Mouse (Mus musculus): ENCODE measurements around the gene Gm3239. TPM values are rescaled to one million over a fixed set of nuclear protein-coding genes. Genes with fewer than 3 reads are reported as not detected.
"Not testable (repeated sequence)": the region's sequence is repeated elsewhere in the genome, so short reads cannot be mapped to it uniquely, and the experiment has no call there.

Gm3239 gene
- polyA plus RNA-seq (2012; ENCODE audit: insufficient read depth, insufficient read length, missing spikeins), result not detected in 2 replicates

GRCm38 (mm10) chr14:4663892-4664291 is at the start of gene Gm3239:
Gm3239 (plus strand) TSS chr14:4664192.
- H3K27ac ChIP-seq (ENCODE audit: insufficient read depth, low read depth, low read length); H3K4me3 ChIP-seq (ENCODE audit: insufficient read depth, low read length); H3K4me1 ChIP-seq (ENCODE audit: control insufficient read depth, insufficient read depth, low read length): not testable (repeated sequence)

DNA sequence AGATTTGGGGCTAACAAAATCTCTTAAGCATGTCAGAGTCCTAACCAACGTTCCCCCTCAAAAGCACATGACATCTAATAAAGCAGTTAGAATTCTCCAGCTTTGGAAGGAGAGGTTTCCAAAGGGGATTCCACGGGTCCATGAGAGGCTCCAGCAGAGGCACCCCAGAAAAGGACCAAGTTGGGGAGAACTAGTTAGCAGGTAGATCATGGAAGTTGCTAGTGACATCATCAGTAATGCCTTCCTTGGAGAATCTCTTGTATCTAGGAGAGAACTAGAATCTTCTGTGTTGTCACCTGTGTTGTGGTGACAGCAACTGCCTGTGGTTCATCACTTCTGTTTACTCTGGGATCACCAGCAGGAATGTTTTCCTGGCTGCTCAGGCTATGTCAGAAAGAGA is 31.9 kb upstream of the Gm3239 start, which contains the start of gene Gm8159:
Gm8159 (plus strand) TSS at position 301 of the 400 bp plus-strand sequence.
- H3K27ac ChIP-seq (ENCODE audit: insufficient read depth, low read depth, low read length); H3K4me3 ChIP-seq (ENCODE audit: insufficient read depth, low read length); H3K4me1 ChIP-seq (ENCODE audit: control insufficient read depth, insufficient read depth, low read length): not testable (repeated sequence)

GRCm38 (mm10) chr14:4649309-4649708 is 14.7 kb upstream of the Gm3239 start:
- not testable (repeated sequence) for H3K4me1 ChIP-seq (ENCODE audit: control insufficient read depth, insufficient read depth, low read length)

GRCm38 (mm10) chr14:4650324-4650723 is 13.7 kb upstream of the Gm3239 start:
- not testable (repeated sequence) for H3K4me3 ChIP-seq (ENCODE audit: insufficient read depth, low read length); H3K27ac ChIP-seq (ENCODE audit: insufficient read depth, low read depth, low read length); H3K4me1 ChIP-seq (ENCODE audit: control insufficient read depth, insufficient read depth, low read length)

More at GRCm38 (mm10) chr14:4649309-4649708, 14.7 kb upstream of the Gm3239 start:
- H3K4me3 ChIP-seq (ENCODE audit: insufficient read depth, low read length); H3K27ac ChIP-seq (ENCODE audit: insufficient read depth, low read depth, low read length): not testable (repeated sequence)

- H3K4me3 ChIP-seq (ENCODE audit: insufficient read depth, low read length); H3K27ac ChIP-seq (ENCODE audit: insufficient read depth, low read depth, low read length); H3K4me1 ChIP-seq (ENCODE audit: control insufficient read depth, insufficient read depth, low read length): not testable (repeated sequence)
Measured at GRCm38 (mm10) chr14:4708938-4709337, 44.9 kb downstream of the Gm3239 start, which contains the start of gene Gm7876. Gm7876 (plus strand) TSS chr14:4709238.

Other genes starting within 250 kb of the Gm3239 start
- not detected in 2 replicates for gene Gm3164, start 248.7 kb upstream of the Gm3239 start, polyA plus RNA-seq (2012; ENCODE audit: insufficient read depth, insufficient read length, missing spikeins)
- gene Gm3173, start 233.2 kb upstream of the Gm3239 start, polyA plus RNA-seq (2012; ENCODE audit: insufficient read depth, insufficient read length, missing spikeins), result not detected in 2 replicates
- gene Gm3182, start 182.4 kb upstream of the Gm3239 start, polyA plus RNA-seq (2012; ENCODE audit: insufficient read depth, insufficient read length, missing spikeins), result not detected in 2 replicates
- gene Gm3047, start 108.8 kb upstream of the Gm3239 start, polyA plus RNA-seq (2012; ENCODE audit: insufficient read depth, insufficient read length, missing spikeins), result not detected in 2 replicates
- not detected in 2 replicates for gene Gm8159, start 31.8 kb upstream of the Gm3239 start, polyA plus RNA-seq (2012; ENCODE audit: insufficient read depth, insufficient read length, missing spikeins)
- not detected in 2 replicates for gene Gm7876, start 45.0 kb downstream of the Gm3239 start, polyA plus RNA-seq (2012; ENCODE audit: insufficient read depth, insufficient read length, missing spikeins)
- gene Gm3252, start 62.6 kb downstream of the Gm3239 start, polyA plus RNA-seq (2012; ENCODE audit: insufficient read depth, insufficient read length, missing spikeins), result not detected in 2 replicates
- not detected in 2 replicates for gene Gm9602, start 112.1 kb downstream of the Gm3239 start, polyA plus RNA-seq (2012; ENCODE audit: insufficient read depth, insufficient read length, missing spikeins)
- not detected in 2 replicates for gene Gm3269, start 173.9 kb downstream of the Gm3239 start, polyA plus RNA-seq (2012; ENCODE audit: insufficient read depth, insufficient read length, missing spikeins)
- not detected in 2 replicates for gene Gm3264, start 191.4 kb downstream of the Gm3239 start, polyA plus RNA-seq (2012; ENCODE audit: insufficient read depth, insufficient read length, missing spikeins)
- not detected in 2 replicates for gene Gm3278, start 228.2 kb downstream of the Gm3239 start, polyA plus RNA-seq (2012; ENCODE audit: insufficient read depth, insufficient read length, missing spikeins)

Measured in bone marrow macrophage, adult 2 months (primary cell).